Mouse (Mus musculus) forebrain, embryonic 10.5 days (tissue): ENCODE measurements around the gene Lrrc25. TPM values are rescaled to one million over a fixed set of nuclear protein-coding genes. Genes with fewer than 3 reads are reported as not detected.
A peak's percentile ranks its signal among the peaks of the same experiment; 100 is the strongest.

ENCODE experiments used
- DNase-seq: peaks from one replicate; pipeline ENCODE4 v3.0.0-alpha.2; 2017; ENCODE audit warnings: low spot score; ENCODE audit errors: extremely low spot score
- H3K27ac ChIP-seq: fragments of 300-500 bp; sonication (generic); 2 replicates; pipeline ENCODE4 v1.5.1; 2016; ENCODE audit warnings: mild to moderate bottlenecking
- H3K27me3 ChIP-seq: fragments of 300-500 bp; sonication (generic); 2 replicates; pipeline ENCODE4 v1.6.1; 2016; ENCODE audit warnings: mild to moderate bottlenecking; ENCODE audit not compliant: poor library complexity, severe bottlenecking
- H3K36me3 ChIP-seq: fragments of 300-500 bp; sonication (generic); replicated peaks from 2 replicates; pipeline ENCODE4 v1.6.1; 2016; ENCODE audit warnings: mild to moderate bottlenecking, moderate library complexity
- H3K4me1 ChIP-seq: fragments of 300-500 bp; sonication (generic); 2 replicates; pipeline ENCODE4 v1.6.1; 2016
- H3K4me3 ChIP-seq: fragments of 300-500 bp; sonication (generic); 2 replicates; pipeline ENCODE4 v1.5.1; 2016; ENCODE audit warnings: mild to moderate bottlenecking, moderate library complexity
- H3K9me3 ChIP-seq: fragments of 300-500 bp; sonication (generic); 2 replicates; pipeline ENCODE4 v1.6.1; 2016; ENCODE audit warnings: mild to moderate bottlenecking, moderate library complexity
- WGBS: fragments of 180-500 bp; shearing (Covaris S2); methylation state at CpG from one replicate; pipeline ENCODE4 v1.1.7; 2016; 5-methylcytosine and 5-hydroxymethylcytosine counted together
- polyA plus RNA-seq: library from polyadenylated mRNA; unstranded; fragments of >200 nt; fragmentation: Nextera tagmentation; extraction: Ambion mirVana; gene quantifications from 2 replicates; pipeline ENCODE4 v1.2.1, GENCODE M21; 2016

The Lrrc25 gene
- polyA plus RNA-seq, 1 experiment from 2014 or later = 0.87 TPM

- H3K27ac ChIP-seq = peak overlapping the region; percentile 89
- peak overlapping the region; percentile 78 for H3K4me3 ChIP-seq
- DNase-seq = peak; percentile 97
- H3K4me1 ChIP-seq = peaks cover 70% of the 10 kb centered on the region
- H3K9me3 ChIP-seq = no peaks in the 10 kb centered on the region
- 2% methylated on average over 44 of the region's 44 CpGs for WGBS
- no peaks in the 10 kb centered on the region for H3K27me3 ChIP-seq
- H3K36me3 ChIP-seq = peaks cover 18% of the 10 kb centered on the region
These were observed 43.8 kb downstream of the Lrrc25 start for GRCm38 (mm10) chr8:70659604-70660272.

- peak within 1 kb of the TSS; percentile 78 for H3K4me3 ChIP-seq
- WGBS = 2% methylated on average over 14 of the region's 14 CpGs
These were observed 44.3 kb downstream of the Lrrc25 start, which contains the start of gene Pgpep1 for GRCm38 (mm10) chr8:70660273-70660725. Gene Pgpep1, minus strand, starts transcription at chr8:70660388.

GRCm38 (mm10) chr8:70663691-70664090, 47.7 kb downstream of the Lrrc25 start:
- no peak for DNase-seq
- Histone ChIP-seq H3K9me3 (0 out of 2 replicates have a peak, but pooled peaks cover 3% of the 10 kb centered on the region), H3K27me3 (no peaks in the 10 kb centered on the region), H3K4me1 (peaks cover 36% of the 10 kb centered on the region), H3K4me3 (no peak overlapping the region), H3K36me3 (no peaks in the 10 kb centered on the region), H3K27ac (peak overlapping the region; percentile 44)
- WGBS = 58% methylated on average over 4 of the region's 4 CpGs

More at GRCm38 (mm10) chr8:70660273-70660725, 44.3 kb downstream of the Lrrc25 start, which contains the start of gene Pgpep1:
- H3K36me3 ChIP-seq = peaks cover 12% of the 10 kb centered on the region
- H3K4me1 ChIP-seq = peaks cover 65% of the 10 kb centered on the region
- H3K9me3 ChIP-seq = no peaks in the 10 kb centered on the region
- no peak for DNase-seq
- H3K27me3 ChIP-seq = no peaks in the 10 kb centered on the region
- H3K27ac ChIP-seq = peak within 1 kb of the TSS; percentile 89

- no peak overlapping the region for H3K4me3 ChIP-seq
- DNase-seq = no peak
- no peak overlapping the region for H3K27ac ChIP-seq
- H3K4me1 ChIP-seq = peaks cover 28% of the 10 kb centered on the region
- H3K27me3 ChIP-seq = no peaks in the 10 kb centered on the region
- H3K9me3 ChIP-seq = 0 out of 2 replicates have a peak, but pooled peaks cover 3% of the 10 kb centered on the region
- no peaks in the 10 kb centered on the region for H3K36me3 ChIP-seq
- WGBS = 83% methylated on average over 3 of the region's 3 CpGs
These were observed 48.7 kb downstream of the Lrrc25 start for GRCm38 (mm10) chr8:70664631-70665030.

- H3K36me3 ChIP-seq = no peaks in the 10 kb centered on the region
- 86% methylated on average over 2 of the region's 2 CpGs for WGBS
- H3K4me1 ChIP-seq = peaks cover 19% of the 10 kb centered on the region
- no peak overlapping the region for H3K27ac ChIP-seq
- H3K9me3 ChIP-seq = 0 out of 2 replicates have a peak, but pooled peaks cover 3% of the 10 kb centered on the region
- DNase-seq = no peak
- H3K4me3 ChIP-seq = no peak overlapping the region
- no peaks in the 10 kb centered on the region for H3K27me3 ChIP-seq
These were observed 49.6 kb downstream of the Lrrc25 start for GRCm38 (mm10) chr8:70665599-70665998.

GRCm38 (mm10) chr8:70667071-70667470, 51.1 kb downstream of the Lrrc25 start:
- Histone ChIP-seq H3K4me3 (no peak overlapping the region), H3K4me1 (peaks cover 20% of the 10 kb centered on the region), H3K27ac (no peak overlapping the region), H3K27me3 (no peaks in the 10 kb centered on the region), H3K9me3 (0 out of 2 replicates have a peak, but pooled peaks cover 3% of the 10 kb centered on the region), H3K36me3 (no peaks in the 10 kb centered on the region)
- DNase-seq = no peak
- 79% methylated on average over 5 of the region's 5 CpGs for WGBS

Other genes starting within 250 kb of the Lrrc25 start
- gene Comp, start 242.6 kb upstream of the Lrrc25 start, polyA plus RNA-seq = 0.19 and 0.38 TPM in 2 replicates
- 14.8 and 16.4 TPM in 2 replicates for gene Crtc1, start 176.6 kb upstream of the Lrrc25 start, polyA plus RNA-seq
- gene Klhl26, start 139.2 kb upstream of the Lrrc25 start, polyA plus RNA-seq = 19.9 and 20.2 TPM in 2 replicates
- 16.7 and 19.5 TPM in 2 replicates for gene Tmem59l, start 128.8 kb upstream of the Lrrc25 start, polyA plus RNA-seq
- gene Crlf1, start 123.0 kb upstream of the Lrrc25 start, polyA plus RNA-seq = 34.1 and 48.4 TPM in 2 replicates
- gene Rex1bd, start 109.4 kb upstream of the Lrrc25 start, polyA plus RNA-seq = 126 and 136 TPM in 2 replicates
- 879 and 899 TPM in 2 replicates for gene Uba52, start 105.4 kb upstream of the Lrrc25 start, polyA plus RNA-seq
- gene Fkbp8, start 88.4 kb upstream of the Lrrc25 start, polyA plus RNA-seq = 295 and 303 TPM in 2 replicates
- 52.6 and 57.2 TPM in 2 replicates for gene Kxd1, start 88.2 kb upstream of the Lrrc25 start, polyA plus RNA-seq
- 20.8 and 22.7 TPM in 2 replicates for gene Ell, start 76.7 kb upstream of the Lrrc25 start, polyA plus RNA-seq
- gene Isyna1, start 21.8 kb upstream of the Lrrc25 start, polyA plus RNA-seq = 166 and 170 TPM in 2 replicates
- gene Ssbp4, start 7.3 kb upstream of the Lrrc25 start, polyA plus RNA-seq = 74.4 and 84.1 TPM in 2 replicates
- gene Gdf15, start 16.3 kb downstream of the Lrrc25 start, polyA plus RNA-seq = not detected in 2 replicates
- gene Pgpep1, start 44.2 kb downstream of the Lrrc25 start, polyA plus RNA-seq = 40.5 and 49.3 TPM in 2 replicates
- gene Lsm4, start 57.1 kb downstream of the Lrrc25 start, polyA plus RNA-seq = 336 and 339 TPM in 2 replicates
- 49.6 and 50.9 TPM in 2 replicates for gene Jund, start 82.8 kb downstream of the Lrrc25 start, polyA plus RNA-seq
- 0.02 TPM in 1 of 2 replicates, not detected in the other for gene Iqcn, start 87.3 kb downstream of the Lrrc25 start, polyA plus RNA-seq
- not detected in 2 replicates for gene Gm3336, start 102.4 kb downstream of the Lrrc25 start, polyA plus RNA-seq
- gene Pde4c, start 107.6 kb downstream of the Lrrc25 start, polyA plus RNA-seq = 0.38 and 0.68 TPM in 2 replicates
- 10.5 and 12.2 TPM in 2 replicates for gene Rab3a, start 138.5 kb downstream of the Lrrc25 start, polyA plus RNA-seq
- gene Mpv17l2, start 144.8 kb downstream of the Lrrc25 start, polyA plus RNA-seq = 30.8 and 34.3 TPM in 2 replicates
- gene Pik3r2, start 160.6 kb downstream of the Lrrc25 start, polyA plus RNA-seq = 67.1 and 69.2 TPM in 2 replicates
- 12.0 and 14.9 TPM in 2 replicates for gene Mast3, start 188.9 kb downstream of the Lrrc25 start, polyA plus RNA-seq
- 0.12 TPM in 1 of 2 replicates, not detected in the other for gene Il12rb1, start 192.3 kb downstream of the Lrrc25 start, polyA plus RNA-seq
- gene Arrdc2, start 223.6 kb downstream of the Lrrc25 start, polyA plus RNA-seq = 4.8 and 5.7 TPM in 2 replicates
- gene Kcnn1, start 247.1 kb downstream of the Lrrc25 start, polyA plus RNA-seq = 4.7 and 5.9 TPM in 2 replicates